In genomic region chr15:88752403-88752733, GRCm38 (mm10) we compare ENCODE assay signal across 8 mouse cellular contexts. TPM values are rescaled to one million over a fixed set of nuclear protein-coding genes. Genes with fewer than 3 reads are reported as not detected.
A peak's percentile ranks its signal among the peaks of the same experiment; 100 is the strongest.
DNase-seq lines count a peak whose midpoint lies in the region; ATAC-seq and TF ChIP-seq lines count a peak whose summit lies in the region.

No protein-coding gene starts in this region.

- TF ChIP-seq CTCF in left cerebral cortex, adult 2 months (IDR thresholded peaks at IDR 0.05): no peak
- no peak for TF ChIP-seq CTCF in midbrain, postnatal 0 days (IDR thresholded peaks at IDR 0.05)

- no peaks in the 10 kb centered on the region for H3K27me3 ChIP-seq in embryonic facial prominence, embryonic 12.5 days
- no peaks in the 10 kb centered on the region for H3K27me3 ChIP-seq in midbrain, postnatal 0 days (ENCODE audit: insufficient read depth, low read length)

- H3K9ac ChIP-seq in embryonic facial prominence, embryonic 12.5 days: peak overlapping the region; percentile 91
- H3K9ac ChIP-seq in midbrain, postnatal 0 days (replicated peaks; ENCODE audit: low read length, poor library complexity, severe bottlenecking): peak overlapping the region; percentile 70

- no peak overlapping the region for H3K27ac ChIP-seq in left cerebral cortex, adult 2 months
- peak overlapping the region; percentile 91; the same call in 1 of the 2 replicates for H3K27ac ChIP-seq in embryonic facial prominence, embryonic 12.5 days
- peak overlapping the region; percentile 78 for H3K27ac ChIP-seq in midbrain, postnatal 0 days (ENCODE audit: low read depth, low read length)

- peaks cover 22% of the 10 kb centered on the region for H3K36me3 ChIP-seq in embryonic facial prominence, embryonic 12.5 days
- H3K36me3 ChIP-seq in midbrain, postnatal 0 days (ENCODE audit: insufficient read depth, low read length): peaks cover 3% of the 10 kb centered on the region; the same call in 1 of the 2 replicates

- no peaks in the 10 kb centered on the region for H3K9me3 ChIP-seq in embryonic facial prominence, embryonic 12.5 days
- H3K9me3 ChIP-seq in midbrain, postnatal 0 days (ENCODE audit: low read length): no peaks in the 10 kb centered on the region

- peak overlapping the region; percentile 77 for H3K4me2 ChIP-seq in embryonic facial prominence, embryonic 12.5 days (replicated peaks)
- H3K4me2 ChIP-seq in midbrain, postnatal 0 days (ENCODE audit: low read depth, low read length, poor library complexity, severe bottlenecking): peak overlapping the region; percentile 89

- no peak for ATAC-seq in embryonic facial prominence, embryonic 12.5 days (ENCODE audit: insufficient number of reproducible peaks, insufficient read depth, low FRiP score, low TSS enrichment)
- ATAC-seq in inflammation-experienced regulatory T-cells, adult 6 months: peak; percentile 5
- ATAC-seq in midbrain, postnatal 0 days (ENCODE audit: low FRiP score): no peak

- 2% methylated on average over 8 of the region's 8 CpGs for WGBS in embryonic facial prominence, embryonic 12.5 days
- under 1% methylated on average over 8 of the region's 8 CpGs for WGBS in midbrain, postnatal 0 days

- intact Hi-C loops in left cerebral cortex, adult 2 months (cut with DNase I): loop anchor here (5.0 kb wide), 1 partner anchor 65 kb away; the partner anchor contains the start of genes Alg12 and Creld2

- H3K4me1 ChIP-seq in embryonic facial prominence, embryonic 12.5 days: peaks cover 15% of the 10 kb centered on the region
- no peaks in the 10 kb centered on the region; the same call in 1 of the 2 replicates for H3K4me1 ChIP-seq in midbrain, postnatal 0 days (ENCODE audit: insufficient read depth, low read length)

- peak overlapping the region; percentile 88 for H3K4me3 ChIP-seq in left cerebral cortex, adult 2 months
- peak overlapping the region; percentile 80 for H3K4me3 ChIP-seq in embryonic facial prominence, embryonic 12.5 days
- peak overlapping the region; percentile 81 for H3K4me3 ChIP-seq in midbrain, postnatal 0 days (ENCODE audit: low read depth, low read length)

- no peak for DNase-seq in left cerebral cortex, adult 2 months (ENCODE audit: extremely low spot score in 1 of 2, low spot score in 2 of 2)
- no peak for DNase-seq in left cerebral cortex, adult 9 months (ENCODE audit: low spot score in 2 of 2)
- DNase-seq in midbrain, postnatal 0 days (ENCODE audit: low spot score): no peak
- no peak for DNase-seq in cerebellum, postnatal 4 days (ENCODE audit: low spot score in 2 of 2)
- DNase-seq in gastrocnemius, postnatal 4 days (ENCODE audit: low spot score in 2 of 2): no peak
- no peak for DNase-seq in ovary, postnatal 10 days (ENCODE audit: low spot score)

RNA-seq across cellular contexts. Expression of gene Zbed4, which starts 0.9 kb away (rescaled TPM):
- 10 to 100 TPM; 10.9 to 12.6 TPM for total RNA-seq in left cerebral cortex, adult 2 months (2021)
- polyA plus RNA-seq in embryonic facial prominence, embryonic 12.5 days (2016; fragmentation: Nextera tagmentation; extraction: Ambion mirVana): 24.1 and 24.5 TPM in 2 replicates
- 1 to 10 TPM; 4.1 to 7.6 (median 5.8) TPM for polyA plus RNA-seq in inflammation-experienced regulatory T-cells, adult 6 months (2017; shearing (Covaris generic))
- total RNA-seq in midbrain, postnatal 0 days (2014; rRNA removed): 19.2 and 20.7 TPM in 2 replicates
- polyA plus RNA-seq in midbrain, postnatal 0 days (2015; fragmentation: Nextera tagmentation; extraction: Ambion mirVana): 4.3 and 4.5 TPM in 2 replicates
- total RNA-seq in gastrocnemius, postnatal 4 days (2021): 10 to 100 TPM; 14.2 to 14.8 TPM

RNA-seq across cellular contexts. Expression of gene Brd1, which starts 18.3 kb away (rescaled TPM):
- 10 to 100 TPM; 54.5 to 57.8 TPM for total RNA-seq in left cerebral cortex, adult 2 months (2021)
- 23.9 and 24.4 TPM in 2 replicates for polyA plus RNA-seq in embryonic facial prominence, embryonic 12.5 days (2016; fragmentation: Nextera tagmentation; extraction: Ambion mirVana)
- 10 to 100 TPM; 15.8 to 21.7 (median 20.6) TPM for polyA plus RNA-seq in inflammation-experienced regulatory T-cells, adult 6 months (2017; shearing (Covaris generic))
- 42.2 and 51.4 TPM in 2 replicates for total RNA-seq in midbrain, postnatal 0 days (2014; rRNA removed)
- 9.7 and 11.7 TPM in 2 replicates for polyA plus RNA-seq in midbrain, postnatal 0 days (2015; fragmentation: Nextera tagmentation; extraction: Ambion mirVana)
- 10 to 100 TPM; 39.5 to 44.5 TPM for total RNA-seq in gastrocnemius, postnatal 4 days (2021)
